Mouse (Mus musculus) inflammation-experienced regulatory T-cells, adult 16 weeks (primary cell): ENCODE data around the gene Agfg2. TPM values are rescaled to one million over a fixed set of nuclear protein-coding genes. Genes with fewer than 3 reads are reported as not detected.

Experiments used
- polyA plus RNA-seq: library from polyadenylated mRNA; unstranded; fragments of 100-300 nt; shearing (Covaris generic); gene quantifications from one replicate; pipeline ENCODE4 v1.2.1, GENCODE M21; 2017

The Agfg2 gene
- 35.1 TPM for polyA plus RNA-seq

DNA sequence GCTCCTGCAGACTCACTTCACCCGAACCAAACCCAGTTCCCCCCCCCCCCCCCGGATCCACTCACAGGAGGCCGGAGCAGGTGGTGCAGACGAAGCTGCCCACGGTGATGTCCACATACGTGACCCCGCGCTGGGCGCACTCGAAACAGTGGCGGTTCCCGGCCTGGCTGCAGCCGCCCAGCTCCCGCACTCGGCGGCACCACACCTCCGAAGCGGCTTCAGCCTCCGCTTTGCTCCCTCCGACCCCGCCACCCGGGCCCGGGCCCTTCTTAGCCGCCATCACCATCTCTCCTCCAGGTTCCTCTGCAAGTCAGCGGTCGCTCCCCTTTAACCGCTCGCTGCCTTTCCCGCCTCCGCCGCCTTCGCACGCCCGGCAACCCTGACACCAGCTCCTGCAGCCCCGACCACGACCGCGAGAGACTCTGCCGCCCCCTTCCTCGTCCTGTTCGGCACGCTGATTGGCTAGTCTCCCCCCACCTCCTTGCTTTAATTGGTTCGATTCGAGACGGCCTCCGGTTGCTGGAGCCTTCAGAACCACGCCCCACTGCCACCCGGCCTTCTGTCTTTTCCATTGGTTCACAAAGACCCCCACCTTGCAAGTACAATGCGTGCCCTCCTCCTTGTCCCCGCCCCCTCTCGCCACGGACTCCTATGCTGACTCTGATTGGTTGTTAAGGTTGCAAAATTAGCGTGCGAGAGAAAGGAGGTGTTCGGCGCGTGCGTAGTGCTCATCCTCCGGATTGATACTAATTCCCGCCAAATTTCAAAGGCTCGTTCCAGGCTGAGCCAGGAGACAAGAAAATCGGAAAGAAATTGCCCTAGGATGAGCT lies at the start of gene Agfg2:
TSS of gene Agfg2 (minus strand) at position 433 of the 830 bp plus-strand sequence.

DNA sequence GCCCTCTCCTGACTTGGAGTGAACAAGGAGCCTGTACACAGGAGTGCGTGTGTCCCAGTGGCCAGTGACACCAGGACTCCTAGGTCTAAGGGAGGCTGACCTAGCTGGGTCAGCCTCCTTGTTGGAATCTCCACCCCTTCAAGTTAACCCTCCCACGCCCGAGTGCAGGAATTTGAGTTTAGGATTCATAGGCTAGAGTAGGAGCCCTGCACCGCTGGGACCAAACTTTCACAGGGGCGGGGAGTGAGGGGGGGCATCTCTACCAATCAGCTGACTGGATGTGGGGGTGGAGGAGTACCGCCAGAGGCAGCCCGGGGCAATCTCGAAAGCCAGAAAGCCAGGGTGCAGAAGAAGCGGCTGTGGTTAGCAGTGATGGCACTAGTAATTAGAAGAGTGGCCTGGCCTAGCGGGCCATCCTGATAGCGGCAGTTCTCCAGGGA lies 38.9 kb downstream of the Agfg2 start, which contains the start of gene Irs3:
TSS of gene Irs3 (minus strand) at position 63 of the 440 bp plus-strand sequence.

DNA sequence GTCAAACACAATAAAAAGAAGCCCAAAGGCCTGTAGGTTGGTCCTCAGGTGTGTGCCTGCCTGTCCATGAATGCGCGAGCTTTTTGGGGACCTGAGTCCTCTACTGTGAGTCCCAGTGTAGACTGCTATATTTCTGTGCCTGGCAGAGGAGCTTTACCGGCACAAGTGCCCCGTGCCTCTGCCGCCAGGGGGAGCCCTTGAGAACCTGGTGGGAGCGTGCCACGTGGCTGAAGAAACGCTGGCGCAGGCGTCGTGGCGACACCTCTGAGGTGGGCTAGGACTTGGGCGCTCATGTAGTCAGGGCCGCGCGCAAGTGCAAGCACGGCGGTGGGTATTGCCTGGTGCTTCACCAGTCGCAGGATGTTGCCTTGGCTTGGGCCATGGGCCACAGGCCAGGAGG lies 43.5 kb downstream of the Agfg2 start, which contains the start of gene Sap25:
TSS of gene Sap25 (plus strand) at position 281 of the 400 bp plus-strand sequence.

DNA sequence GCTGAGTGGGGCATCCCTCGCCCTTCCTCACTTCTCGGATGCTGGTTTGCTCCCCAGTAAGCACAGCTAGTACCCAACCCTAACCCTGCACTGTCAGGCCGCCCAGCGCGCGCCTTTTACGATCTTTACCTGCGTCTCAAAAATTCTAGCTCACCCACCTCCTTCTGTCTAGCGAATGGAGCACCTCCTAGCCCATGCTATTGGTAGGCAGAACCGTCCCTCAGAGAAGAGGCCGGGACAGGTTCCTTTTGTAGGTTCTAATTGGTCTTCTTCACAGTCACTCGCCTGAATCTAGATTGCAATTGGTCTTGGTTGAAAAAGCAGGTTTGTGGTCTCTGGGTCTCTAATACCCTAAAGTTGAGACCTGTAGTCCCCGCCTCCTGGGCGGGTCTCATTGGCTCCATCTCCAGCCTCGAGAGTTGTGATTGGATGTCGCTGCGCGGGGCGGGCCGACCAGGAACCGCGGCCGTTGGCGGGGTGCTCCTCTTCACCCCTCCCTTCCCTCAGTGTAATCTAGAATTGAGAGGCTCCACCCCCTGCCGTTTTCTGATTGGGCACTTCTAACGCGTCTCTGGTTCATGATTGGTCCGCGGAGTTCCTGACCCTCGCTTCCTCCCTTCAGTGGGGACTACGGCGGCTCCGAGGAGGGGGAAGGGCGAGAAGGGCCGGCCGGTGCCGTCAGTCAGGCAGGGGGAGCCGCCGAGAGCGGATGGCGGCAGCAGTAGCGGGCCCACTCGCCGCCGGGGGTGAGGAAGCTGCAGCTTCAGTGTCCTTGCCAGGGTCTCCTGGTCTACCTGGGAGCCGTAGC lies 55.8 kb downstream of the Agfg2 start, which contains the start of the genes Fbxo24, Lrch4 and Gm20605:
TSS of gene Fbxo24 (minus strand) at position 505 of the 808 bp plus-strand sequence.
TSS of gene Lrch4 (plus strand) at position 624 of the 808 bp plus-strand sequence.
TSS of gene Gm20605 (plus strand) at position 678 of the 808 bp plus-strand sequence.

DNA sequence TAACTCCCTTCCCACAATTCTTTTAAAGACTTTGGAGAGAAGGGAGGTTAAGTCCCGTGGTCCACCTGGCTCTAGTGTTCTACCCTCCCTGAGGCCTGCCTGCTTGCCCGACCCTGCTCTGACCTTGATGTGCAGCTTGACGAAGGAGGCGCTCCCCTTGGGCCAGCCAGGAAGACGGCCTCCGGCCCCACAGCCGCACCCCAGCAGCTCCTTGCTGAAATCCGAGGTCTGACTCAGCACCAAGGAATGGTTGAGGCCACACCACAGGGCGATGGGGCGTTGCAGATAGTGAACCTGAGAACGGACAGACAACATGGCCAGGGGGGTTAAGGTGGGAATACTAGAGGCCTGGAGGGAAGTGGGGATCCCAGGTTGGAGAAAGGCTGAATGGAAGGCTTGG lies 71.0 kb downstream of the Agfg2 start, which contains the start of gene Pcolce:
TSS of gene Pcolce (minus strand) at position 235 of the 400 bp plus-strand sequence.

DNA sequence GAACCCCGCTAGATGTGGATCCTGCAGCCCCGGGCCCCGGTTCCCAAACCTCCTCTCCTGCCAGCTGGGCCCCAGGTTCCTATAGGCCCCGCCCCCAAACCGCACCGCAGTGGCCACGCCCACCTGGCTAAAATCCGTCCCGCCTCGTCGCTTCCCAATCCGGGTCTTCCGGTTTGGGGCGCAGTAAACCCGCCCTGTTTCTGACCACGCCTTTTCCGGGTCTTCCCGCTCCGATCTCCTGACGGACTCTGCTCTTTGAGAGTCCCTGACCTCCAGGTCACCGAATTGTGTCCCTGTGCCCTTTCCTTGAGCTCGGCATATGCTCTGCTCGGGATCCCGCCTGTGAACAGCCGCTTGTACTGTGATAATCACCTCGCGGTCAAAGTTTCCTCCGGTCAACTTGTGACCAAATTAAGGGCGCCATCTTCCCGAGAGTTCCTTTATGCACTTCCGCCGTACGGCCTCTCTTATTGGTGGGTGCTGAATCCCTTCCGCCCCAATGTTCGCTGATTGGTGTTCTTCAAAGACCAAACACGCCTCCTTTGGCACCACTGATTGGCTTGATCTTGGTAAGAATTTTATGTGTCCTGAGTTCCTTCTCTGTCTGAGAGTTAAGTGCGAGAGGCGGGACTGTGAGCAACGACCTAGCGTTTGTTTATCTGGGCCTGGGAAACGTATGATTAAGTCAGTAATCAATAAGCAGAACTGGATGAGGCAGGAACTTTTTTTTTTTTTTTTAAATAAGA lies 83.7 kb downstream of the Agfg2 start, which contains the start of gene Mospd3:
TSS of gene Mospd3 (minus strand) at position 440 of the 746 bp plus-strand sequence.

Other genes starting within 250 kb of the Agfg2 start
- 0.67 TPM for gene Zan, start 207.7 kb downstream of the Agfg2 start, polyA plus RNA-seq
- gene Pop7, start 182.2 kb downstream of the Agfg2 start, polyA plus RNA-seq = 48.1 TPM
- 3.9 TPM for gene Gigyf1, start 166.2 kb downstream of the Agfg2 start, polyA plus RNA-seq
- not detected for gene Epo, start 151.5 kb downstream of the Agfg2 start, polyA plus RNA-seq
- 205 TPM for gene Gnb2, start 151.2 kb downstream of the Agfg2 start, polyA plus RNA-seq
- not detected for gene Actl6b, start 131.2 kb downstream of the Agfg2 start, polyA plus RNA-seq
- 0.39 TPM for gene Tfr2, start 114.9 kb downstream of the Agfg2 start, polyA plus RNA-seq
- 99.5 TPM for gene Mospd3, start 83.7 kb downstream of the Agfg2 start, polyA plus RNA-seq
- 2.4 TPM for gene Pcolce, start 70.9 kb downstream of the Agfg2 start, polyA plus RNA-seq
- gene Fbxo24, start 55.7 kb downstream of the Agfg2 start, polyA plus RNA-seq = 0.93 TPM
- 383 TPM for gene Lrch4, start 55.6 kb downstream of the Agfg2 start, polyA plus RNA-seq
- 98.4 TPM for gene Gm20605, start 55.6 kb downstream of the Agfg2 start, polyA plus RNA-seq
- 164 TPM for gene Sap25, start 43.4 kb downstream of the Agfg2 start, polyA plus RNA-seq
- not detected for gene Irs3, start 39.0 kb downstream of the Agfg2 start, polyA plus RNA-seq
- 0.57 TPM for gene Nyap1, start 56.9 kb upstream of the Agfg2 start, polyA plus RNA-seq
- 412 TPM for gene Tsc22d4, start 61.0 kb upstream of the Agfg2 start, polyA plus RNA-seq
- 39.6 TPM for gene Ppp1r35, start 94.1 kb upstream of the Agfg2 start, polyA plus RNA-seq
- gene Mepce, start 102.9 kb upstream of the Agfg2 start, polyA plus RNA-seq = 17.5 TPM
- 8.9 TPM for gene Zcwpw1, start 103.1 kb upstream of the Agfg2 start, polyA plus RNA-seq
- 2.7 TPM for gene Pilra, start 151.6 kb upstream of the Agfg2 start, polyA plus RNA-seq
- gene Pilrb1, start 173.4 kb upstream of the Agfg2 start, polyA plus RNA-seq = 3.6 TPM
- 2.2 TPM for gene Pilrb2, start 187.1 kb upstream of the Agfg2 start, polyA plus RNA-seq
- not detected for gene Cyp3a13, start 236.9 kb upstream of the Agfg2 start, polyA plus RNA-seq